Mouse (Mus musculus) neural tube, embryonic 14.5 days (tissue): ENCODE data around the gene Stfa2l1. TPM values are rescaled to one million over a fixed set of nuclear protein-coding genes. Genes with fewer than 3 reads are reported as not detected.
"Not testable (repeated sequence)": the region's sequence is repeated elsewhere in the genome, so short reads cannot be mapped to it uniquely, and the experiment has no call there.

Source experiments
- ATAC-seq: fragments of 200-750 bp; cut with Nextera tagmentation; 2 replicates; pipeline ENCODE4 v1.8.0; 2017; ENCODE audit warnings: low read depth, mild to moderate bottlenecking, moderate TSS enrichment, moderate library complexity
- H3K27ac ChIP-seq: fragments of 300-500 bp; sonication (generic); 2 replicates; pipeline ENCODE4 v1.5.1; 2014; ENCODE audit warnings: low read depth, mild to moderate bottlenecking, control low read depth, low read length, moderate library complexity, mixed read lengths
- H3K27me3 ChIP-seq: fragments of 300-500 bp; sonication (generic); 2 replicates; pipeline ENCODE4 v1.6.1; 2014; ENCODE audit warnings: low read length; ENCODE audit not compliant: control insufficient read depth, insufficient read depth
- H3K36me3 ChIP-seq: fragments of 300-500 bp; sonication (generic); 2 replicates; pipeline ENCODE4 v1.6.1; 2014; ENCODE audit warnings: low read length, mixed read lengths; ENCODE audit not compliant: control insufficient read depth, insufficient read depth
- H3K4me1 ChIP-seq: fragments of 300-500 bp; sonication (generic); 2 replicates; pipeline ENCODE4 v1.6.1; 2014; ENCODE audit warnings: low read length; ENCODE audit not compliant: control insufficient read depth, insufficient read depth
- H3K4me2 ChIP-seq: fragments of 300-500 bp; sonication (generic); 2 replicates; pipeline ENCODE4 v1.6.1; 2014; ENCODE audit warnings: mild to moderate bottlenecking, low read depth, low read length, control low read depth
- H3K4me3 ChIP-seq: fragments of 300-500 bp; sonication (generic); 2 replicates; pipeline ENCODE4 v1.5.1; 2014; ENCODE audit warnings: low read depth, low read length, control low read depth, mixed read lengths
- H3K9ac ChIP-seq: fragments of 300-500 bp; sonication (generic); replicated peaks from 2 replicates; pipeline ENCODE4 v1.6.1; 2014; ENCODE audit warnings: low read depth, mild to moderate bottlenecking, control low read depth, low read length, mixed read lengths
- H3K9me3 ChIP-seq: fragments of 300-500 bp; sonication (generic); 2 replicates; pipeline ENCODE4 v1.6.1; 2016; ENCODE audit warnings: low read length; ENCODE audit not compliant: control insufficient read depth
- WGBS: fragments of 180-500 bp; shearing (Covaris S2); extraction: QIAGEN DNeasy Blood & Tissue Kit; methylation state at CpG from one replicate; pipeline ENCODE4 v1.1.7; 2014; 5-methylcytosine and 5-hydroxymethylcytosine counted together
- polyA plus RNA-seq: library from polyadenylated mRNA; unstranded; fragments of >200 nt; fragmentation: Nextera tagmentation; extraction: Ambion mirVana; gene quantifications from 2 replicates; pipeline ENCODE4 v1.2.1, GENCODE M21; 2014

Gene Stfa2l1
- polyA plus RNA-seq, 1 experiment from 2014 or later, result not detected

GRCm38 (mm10) chr16:36183912-36184311, 27.3 kb downstream of the Stfa2l1 start, which contains the start of gene Gm5483:
TSS of gene Gm5483 (plus strand) at chr16:36184212.
- not testable (repeated sequence) for ATAC-seq, H3K9ac ChIP-seq, H3K4me3 ChIP-seq, H3K27ac ChIP-seq, H3K9me3 ChIP-seq, H3K27me3 ChIP-seq, H3K4me2 ChIP-seq, H3K4me1 ChIP-seq, H3K36me3 ChIP-seq
- 84% methylated on average over 4 of the region's 4 CpGs for WGBS

GRCm38 (mm10) chr16:36199226-36199625, 42.6 kb downstream of the Stfa2l1 start:
- Histone ChIP-seq H3K4me2 (no peak overlapping the region), H3K36me3 (no peaks in the 10 kb centered on the region), H3K4me3 (no peak overlapping the region), H3K4me1 (no peaks in the 10 kb centered on the region), H3K27me3 (no peaks in the 10 kb centered on the region), H3K9me3 (no peaks in the 10 kb centered on the region), H3K27ac (no peak overlapping the region), H3K9ac (no peak overlapping the region)
- WGBS, result 54% methylated on average over 19 of the region's 19 CpGs
- ATAC-seq, result no peak

GRCm38 (mm10) chr16:36203846-36204245, 47.2 kb downstream of the Stfa2l1 start:
- no peaks in the 10 kb centered on the region for H3K9me3 ChIP-seq
- WGBS, result 83% methylated on average over 5 of the region's 5 CpGs

GRCm38 (mm10) chr16:36205684-36206083, 49.1 kb downstream of the Stfa2l1 start:
- ATAC-seq, result not testable (repeated sequence)

More at GRCm38 (mm10) chr16:36203846-36204245, 47.2 kb downstream of the Stfa2l1 start:
- no peaks in the 10 kb centered on the region for H3K27me3 ChIP-seq
- no peak overlapping the region for H3K4me2 ChIP-seq
- H3K4me3 ChIP-seq, result no peak overlapping the region
- no peaks in the 10 kb centered on the region for H3K4me1 ChIP-seq
- H3K36me3 ChIP-seq, result no peaks in the 10 kb centered on the region
- no peak for ATAC-seq
- no peak overlapping the region for H3K27ac ChIP-seq
- no peak overlapping the region for H3K9ac ChIP-seq

GRCm38 (mm10) chr16:36209967-36210453, 53.4 kb downstream of the Stfa2l1 start, which contains the start of gene Gm5416:
TSS of gene Gm5416 (plus strand) at chr16:36210403.
- 91% methylated on average over 2 of the region's 2 CpGs for WGBS
- Histone ChIP-seq H3K27me3 (no peaks in the 10 kb centered on the region), H3K36me3 (no peaks in the 10 kb centered on the region)

More at GRCm38 (mm10) chr16:36205684-36206083, 49.1 kb downstream of the Stfa2l1 start:
- H3K9ac ChIP-seq, H3K27me3 ChIP-seq, H3K27ac ChIP-seq, H3K9me3 ChIP-seq, H3K4me1 ChIP-seq, H3K4me3 ChIP-seq, H3K4me2 ChIP-seq, H3K36me3 ChIP-seq: not testable (repeated sequence)
- 36% methylated on average over 2 of the region's 2 CpGs for WGBS

More at GRCm38 (mm10) chr16:36209967-36210453, 53.4 kb downstream of the Stfa2l1 start, which contains the start of gene Gm5416:
- no peak within 1 kb of the TSS for H3K4me3 ChIP-seq
- ATAC-seq, result no peak
- no peaks in the 10 kb centered on the region for H3K4me1 ChIP-seq
- H3K9ac ChIP-seq, result no peak within 1 kb of the TSS
- H3K9me3 ChIP-seq, result no peaks in the 10 kb centered on the region
- H3K27ac ChIP-seq, result no peak within 1 kb of the TSS
- H3K4me2 ChIP-seq, result no peak within 1 kb of the TSS

Other genes with a start within 250 kb of the Stfa2l1 start
- gene Parp9, start 218.3 kb upstream of the Stfa2l1 start, polyA plus RNA-seq, result 0.78 and 2.1 TPM in 2 replicates
- 0.95 and 2.0 TPM in 2 replicates for gene Dtx3l, start 217.7 kb upstream of the Stfa2l1 start, polyA plus RNA-seq
- gene Kpna1, start 178.1 kb upstream of the Stfa2l1 start, polyA plus RNA-seq, result 89.3 and 101 TPM in 2 replicates
- 15.1 and 15.6 TPM in 2 replicates for gene Wdr5b, start 115.6 kb upstream of the Stfa2l1 start, polyA plus RNA-seq
- gene Fam162a, start 85.2 kb upstream of the Stfa2l1 start, polyA plus RNA-seq, result 125 and 139 TPM in 2 replicates
- gene Ccdc58, start 85.1 kb upstream of the Stfa2l1 start, polyA plus RNA-seq, result 28.5 and 29.4 TPM in 2 replicates
- 0.19 TPM in 1 of 2 replicates, not detected in the other for gene Csta1, start 25.6 kb upstream of the Stfa2l1 start, polyA plus RNA-seq
- gene Gm5483, start 27.4 kb downstream of the Stfa2l1 start, polyA plus RNA-seq, result 1.8 TPM in 1 of 2 replicates, not detected in the other
- gene Gm5416, start 53.6 kb downstream of the Stfa2l1 start, polyA plus RNA-seq, result not detected in 2 replicates
- gene 2010005H15Rik, start 64.7 kb downstream of the Stfa2l1 start, polyA plus RNA-seq, result not detected in 2 replicates
- 0.46 and 1.7 TPM in 2 replicates for gene Stfa1, start 120.1 kb downstream of the Stfa2l1 start, polyA plus RNA-seq
- not detected in 2 replicates for gene BC117090, start 177.5 kb downstream of the Stfa2l1 start, polyA plus RNA-seq
- 2.5 TPM in 1 of 2 replicates, not detected in the other for gene BC100530, start 210.9 kb downstream of the Stfa2l1 start, polyA plus RNA-seq